Mouse (Mus musculus): Measurements from ENCODE around the gene Vsx1.

DNA sequence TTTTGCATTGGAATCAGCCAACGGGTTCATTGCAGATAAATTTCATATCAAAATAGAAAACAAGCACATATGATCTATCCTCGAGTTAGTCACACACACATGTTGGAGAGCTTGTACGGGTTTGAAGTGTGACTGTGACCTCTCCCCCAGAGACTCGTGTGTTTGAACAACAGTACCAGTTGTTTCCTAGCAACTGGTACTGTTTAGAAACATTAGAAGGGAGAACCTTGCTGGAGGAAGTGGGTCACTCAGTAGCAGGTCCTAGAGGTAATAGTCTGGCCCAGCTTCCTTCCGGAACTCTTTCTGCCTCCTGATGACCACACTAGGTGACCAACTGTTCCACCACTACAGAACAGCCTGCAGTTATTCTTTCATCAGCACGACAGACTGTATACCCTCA is 33.9 kb downstream of the Vsx1 start:
- TF ChIP-seq CTCF (IDR thresholded peaks at IDR 0.05; ENCODE audit: low read depth) (no peak), EP300 (IDR thresholded peaks at IDR 0.05; ENCODE audit: low read depth) (no peak)

Measured in heart, postnatal 0 days (tissue).